Mouse (Mus musculus) kidney, adult 2 months (tissue): ENCODE results near the gene Trpm3. TPM values are rescaled to one million over a fixed set of nuclear protein-coding genes. Genes with fewer than 3 reads are reported as not detected.
A peak's percentile ranks its signal among the peaks of the same experiment; 100 is the strongest.

ENCODE experiments used
- DNase-seq: peaks from one replicate; pipeline ENCODE4 v3.0.0; 2021
- H3K27ac ChIP-seq: fragments of 200-500 bp; 2 replicates; pipeline ENCODE4 v1.5.1; 2012; ENCODE audit warnings: low read depth, low read length, control low read depth, inconsistent platforms; ENCODE audit not compliant: insufficient read depth
- H3K27me3 ChIP-seq: fragments of 200-500 bp; replicated peaks from 2 replicates; pipeline ENCODE4 v1.6.1; 2012; ENCODE audit warnings: mild to moderate bottlenecking, moderate library complexity, low read length, inconsistent platforms; ENCODE audit not compliant: control insufficient read depth, insufficient read depth
- H3K36me3 ChIP-seq: fragments of 200-500 bp; 2 replicates; pipeline ENCODE4 v1.6.1; 2012; ENCODE audit warnings: mild to moderate bottlenecking, moderate library complexity, low read length, inconsistent platforms; ENCODE audit not compliant: control insufficient read depth, insufficient read depth
- H3K4me1 ChIP-seq: fragments of 200-500 bp; 2 replicates; pipeline ENCODE4 v1.6.1; 2011; ENCODE audit warnings: low read length; ENCODE audit not compliant: control insufficient read depth, insufficient read depth
- H3K4me3 ChIP-seq: fragments of 200-500 bp; 2 replicates; pipeline ENCODE4 v1.5.1; 2011; ENCODE audit warnings: mild to moderate bottlenecking, low read depth, low read length, control low read depth; ENCODE audit not compliant: insufficient read depth
- CTCF ChIP-seq: fragments of 200-500 bp; conservative IDR thresholded peaks from 2 replicates; pipeline ENCODE4 v1.5.1; 2011; ENCODE audit warnings: low read depth, mild to moderate bottlenecking, control low read depth, low read length, moderate library complexity, mixed read lengths; ENCODE audit not compliant: insufficient read depth, insufficient read length
- POLR2A ChIP-seq: fragments of 200-500 bp; IDR thresholded peaks from one replicate; pipeline ENCODE4 v1.6.1; 2011; ENCODE audit warnings: low read depth, low read length, control low read depth
- WGBS: fragments of 180-500 bp; shearing (Covaris S2); methylation state at CpG from one replicate; pipeline ENCODE4 v1.1.7; 2018; 5-methylcytosine and 5-hydroxymethylcytosine counted together
- polyA plus RNA-seq: library from polyadenylated mRNA; depleted of rRNA; stranded (reverse); fragments of >200 nt; gene quantifications from 2 replicates; pipeline ENCODE4 v1.2.3, GENCODE M21; 2012; rRNA removed

The Trpm3 gene
- 0.64 and 0.80 TPM in 2 replicates for polyA plus RNA-seq

DNA sequence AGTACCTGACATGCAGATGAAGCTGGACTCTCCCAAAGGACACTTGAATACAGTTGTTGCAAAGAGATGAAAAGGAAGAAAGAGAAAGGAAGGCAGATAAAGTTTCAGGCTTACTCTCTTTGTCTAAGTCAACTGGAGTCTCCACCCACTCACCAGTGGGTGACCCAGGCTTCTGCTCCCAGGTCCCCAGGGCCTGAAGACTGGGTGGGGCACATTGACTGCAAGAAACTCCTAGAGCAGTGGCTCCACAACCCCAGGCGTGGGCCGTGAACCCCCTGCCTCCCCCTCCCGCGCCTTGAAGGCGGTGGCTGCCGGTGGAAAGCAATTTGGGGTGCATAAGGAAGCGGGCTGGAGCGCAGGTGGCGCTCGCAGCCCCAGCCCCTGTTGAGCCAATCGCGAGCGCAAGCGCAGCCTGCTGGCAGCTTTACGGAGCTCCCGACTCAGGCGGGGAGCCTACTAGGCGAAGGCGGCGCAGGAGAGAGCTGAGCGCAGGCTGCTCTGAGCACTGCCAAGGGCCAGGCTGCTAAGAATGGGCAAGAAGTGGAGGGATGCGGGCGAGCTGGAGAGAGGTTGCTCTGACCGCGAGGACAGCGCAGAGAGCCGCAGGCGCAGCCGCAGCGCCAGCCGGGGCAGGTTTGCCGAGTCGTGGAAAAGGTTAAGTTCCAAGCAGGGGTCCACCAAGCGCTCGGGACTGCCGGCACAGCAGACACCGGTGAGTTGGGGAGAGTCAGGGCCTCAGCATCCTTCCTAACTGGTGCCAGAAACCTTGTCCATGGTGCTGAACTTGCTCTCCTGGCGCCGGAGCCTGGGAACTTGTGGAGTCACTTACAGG lies at the start of gene Trpm3:
TSS of gene Trpm3 (plus strand) at position 457 of the 832 bp plus-strand sequence.
- peak; percentile 30 for DNase-seq
- WGBS, result 1% methylated on average over 39 of the region's 39 CpGs
- no peaks in the 10 kb centered on the region for H3K27me3 ChIP-seq
- TF ChIP-seq POLR2A (no peak), CTCF (no peak)
- H3K4me3 ChIP-seq, result no peak within 1 kb of the TSS
- H3K36me3 ChIP-seq, result no peaks in the 10 kb centered on the region
- no peaks in the 10 kb centered on the region for H3K4me1 ChIP-seq
- H3K27ac ChIP-seq, result no peak within 1 kb of the TSS

DNA sequence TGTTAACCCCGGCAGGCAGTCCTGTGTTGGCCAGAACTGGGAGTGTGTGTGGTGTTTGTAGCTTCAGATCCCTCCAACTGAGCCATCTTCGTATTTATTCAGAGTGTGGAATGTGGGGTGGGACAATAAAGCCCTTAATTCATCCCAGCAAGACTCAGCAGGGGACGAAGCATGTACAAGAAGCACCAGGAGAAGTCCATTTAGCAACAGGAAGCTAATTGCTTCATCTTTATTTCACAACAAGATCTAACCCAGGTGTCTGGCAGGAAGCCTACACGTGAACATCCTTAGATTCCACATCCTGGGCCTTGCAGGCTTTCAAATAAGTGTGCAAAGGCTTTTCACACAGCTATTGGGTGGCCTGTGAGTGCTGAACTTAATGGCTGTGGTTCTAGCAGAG lies 38.3 kb upstream of the Trpm3 start:
- Histone ChIP-seq H3K27me3 (no peaks in the 10 kb centered on the region), H3K4me3 (no peak overlapping the region), H3K27ac (no peak overlapping the region), H3K36me3 (no peaks in the 10 kb centered on the region), H3K4me1 (no peaks in the 10 kb centered on the region)
- WGBS, result 44% methylated on average over 4 of the region's 4 CpGs
- TF ChIP-seq POLR2A (no peak), CTCF (no peak)
- no peak for DNase-seq

DNA sequence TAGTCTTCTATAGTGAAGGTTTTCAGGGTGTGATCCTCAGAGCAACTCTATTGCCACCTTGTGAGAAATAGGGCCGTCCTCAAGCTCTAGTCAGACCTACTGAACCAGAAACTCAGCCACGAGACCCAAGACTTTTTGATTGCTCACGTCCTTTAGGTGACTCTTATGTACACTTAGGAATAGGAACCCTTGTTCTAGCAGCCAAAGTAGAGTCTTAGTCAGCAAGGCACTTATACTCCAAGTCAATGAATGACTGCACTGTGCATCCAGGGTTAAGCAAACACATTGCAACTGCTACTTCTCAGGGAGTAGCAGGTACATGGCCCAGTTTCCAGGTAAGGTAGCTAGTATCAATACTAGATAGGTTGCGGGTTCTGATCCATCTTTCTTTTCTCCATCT lies 35.0 kb upstream of the Trpm3 start:
- H3K27me3 ChIP-seq, result no peaks in the 10 kb centered on the region
- no peak for DNase-seq
- no peaks in the 10 kb centered on the region for H3K4me1 ChIP-seq
- no peak overlapping the region for H3K27ac ChIP-seq
- no peak overlapping the region for H3K4me3 ChIP-seq
- TF ChIP-seq CTCF, result no peak
- no peak for TF ChIP-seq POLR2A
- H3K36me3 ChIP-seq, result no peaks in the 10 kb centered on the region
- 61% methylated on average over 4 of the region's 4 CpGs for WGBS

DNA sequence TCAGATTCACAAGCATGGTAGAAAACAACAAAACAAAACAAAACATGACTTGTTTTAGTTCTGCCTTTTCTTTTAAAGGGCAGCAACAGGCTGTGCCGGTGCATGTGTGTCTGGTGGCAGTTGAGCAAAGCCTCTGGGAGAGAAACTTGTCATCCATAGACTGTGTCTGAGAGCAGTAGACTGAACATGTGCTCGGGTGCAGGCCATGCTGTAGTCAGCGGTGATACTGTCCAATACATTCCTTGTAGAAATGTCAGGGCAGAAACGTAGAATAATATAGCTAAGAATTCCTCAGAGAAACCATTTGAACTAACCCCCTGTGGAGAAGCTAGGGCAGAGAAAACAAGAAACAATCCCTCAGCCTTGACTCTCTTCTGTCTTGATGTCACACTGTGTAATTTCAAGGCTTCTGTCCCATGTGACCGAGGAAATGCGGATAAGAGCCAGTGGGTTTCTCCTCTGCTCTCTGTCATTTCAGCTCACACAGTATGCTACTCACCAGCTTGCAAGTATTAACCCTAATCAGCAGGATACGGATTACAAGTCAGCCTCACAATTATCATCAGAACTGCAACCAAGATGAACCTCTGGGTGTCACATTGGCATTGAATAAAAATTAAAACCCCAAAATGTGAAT lies 33.9 kb upstream of the Trpm3 start:
- Histone ChIP-seq H3K36me3 (no peaks in the 10 kb centered on the region), H3K27me3 (no peaks in the 10 kb centered on the region), H3K4me1 (no peaks in the 10 kb centered on the region), H3K4me3 (no peak overlapping the region), H3K27ac (no peak overlapping the region)
- no peak for TF ChIP-seq POLR2A
- no peak for TF ChIP-seq CTCF
- no peak for DNase-seq
- 82% methylated on average over 7 of the region's 7 CpGs for WGBS

DNA sequence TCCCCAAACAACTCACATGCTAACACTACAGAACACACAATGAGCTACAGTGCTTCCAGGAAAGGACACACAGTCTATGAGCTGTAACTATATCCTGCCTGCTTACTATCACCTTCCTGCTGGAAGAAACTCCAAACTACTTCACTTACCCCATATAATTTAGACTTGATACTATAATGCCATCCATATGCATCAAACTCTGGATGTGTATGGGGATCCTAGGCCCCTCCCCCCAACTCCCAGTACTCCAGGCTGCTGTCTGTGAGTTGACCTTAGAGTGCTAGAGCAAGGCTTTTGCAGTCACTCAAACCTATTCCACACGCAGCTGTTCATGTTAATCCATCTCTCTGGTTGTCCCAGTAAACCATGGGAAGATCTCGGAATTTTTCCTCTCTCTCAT lies 33.2 kb upstream of the Trpm3 start:
- TF ChIP-seq CTCF, result no peak
- Histone ChIP-seq H3K27ac (no peak overlapping the region), H3K27me3 (no peaks in the 10 kb centered on the region), H3K4me1 (no peaks in the 10 kb centered on the region), H3K4me3 (no peak overlapping the region), H3K36me3 (no peaks in the 10 kb centered on the region)
- no peak for DNase-seq
- WGBS, result 69% methylated on average over 2 of the region's 2 CpGs

DNA sequence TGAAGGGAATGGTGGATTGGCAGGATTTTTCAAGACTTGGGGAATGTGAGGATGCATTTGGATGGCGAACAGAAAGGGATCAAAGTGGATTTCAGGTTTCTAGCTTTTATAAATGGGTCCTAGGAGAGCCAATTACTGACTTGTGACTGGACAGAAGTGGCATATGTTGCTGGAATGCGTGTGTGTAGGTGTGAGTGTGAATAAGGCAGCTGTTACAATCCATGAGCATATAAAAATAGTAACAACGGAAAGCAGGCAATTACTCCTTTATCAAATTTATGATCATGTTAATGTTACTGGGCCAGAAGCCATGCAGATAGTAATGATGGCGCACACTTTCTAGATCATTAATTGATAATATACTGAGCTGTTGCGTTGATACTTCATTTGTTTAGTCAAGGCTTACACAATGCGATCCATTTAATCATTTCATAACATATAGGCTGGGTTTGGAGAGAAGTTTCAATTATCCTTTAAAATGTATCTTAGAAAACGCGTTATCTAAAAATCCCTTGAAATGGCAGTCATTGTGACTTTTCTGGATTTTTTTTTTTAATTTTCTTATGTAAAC lies 29.9 kb upstream of the Trpm3 start:
- Histone ChIP-seq H3K27me3 (no peaks in the 10 kb centered on the region), H3K4me1 (no peaks in the 10 kb centered on the region), H3K27ac (no peak overlapping the region), H3K4me3 (no peak overlapping the region), H3K36me3 (no peaks in the 10 kb centered on the region)
- no peak for DNase-seq
- 85% methylated on average over 8 of the region's 8 CpGs for WGBS
- TF ChIP-seq CTCF, result no peak
- no peak for TF ChIP-seq POLR2A

DNA sequence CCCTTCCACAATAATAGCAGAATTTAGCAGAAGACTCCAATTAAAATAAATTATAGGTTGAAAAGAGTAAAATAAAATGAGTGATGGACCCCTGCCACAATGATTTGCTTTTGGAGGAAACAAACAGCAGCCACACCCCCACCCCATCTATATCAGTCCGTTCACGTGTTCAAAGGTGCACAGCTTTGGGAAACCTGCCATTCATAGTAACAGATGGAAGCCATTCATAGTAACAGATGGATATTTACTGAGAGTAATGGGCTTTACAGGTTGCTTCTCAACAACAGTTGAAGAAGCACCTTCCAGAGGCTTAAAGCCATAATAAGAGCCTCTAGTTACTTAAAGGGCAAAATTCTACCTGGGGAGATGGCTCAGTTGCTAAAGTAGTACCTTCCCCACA lies 17.9 kb upstream of the Trpm3 start:
- 81% methylated on average over 2 of the region's 2 CpGs for WGBS
- no peak for TF ChIP-seq POLR2A
- TF ChIP-seq CTCF, result no peak
- no peak for DNase-seq

More for the DNA sequence above, 17.9 kb upstream of the Trpm3 start:
- Histone ChIP-seq H3K4me3 (no peak overlapping the region), H3K36me3 (no peaks in the 10 kb centered on the region), H3K27ac (no peak overlapping the region), H3K4me1 (no peaks in the 10 kb centered on the region), H3K27me3 (no peaks in the 10 kb centered on the region)
